Mouse (Mus musculus) hindlimb bud, embryonic 11.5 days (tissue): ENCODE measurements around the gene Clic1.
A peak's percentile ranks its signal among the peaks of the same experiment; 100 is the strongest.

Source experiments
- DNase-seq: peaks from one replicate; pipeline ENCODE4 v3.0.0-alpha.2; 2012; ENCODE audit warnings: low read depth, low spot score; ENCODE audit errors: extremely low spot score

Gene Clic1

DNA sequence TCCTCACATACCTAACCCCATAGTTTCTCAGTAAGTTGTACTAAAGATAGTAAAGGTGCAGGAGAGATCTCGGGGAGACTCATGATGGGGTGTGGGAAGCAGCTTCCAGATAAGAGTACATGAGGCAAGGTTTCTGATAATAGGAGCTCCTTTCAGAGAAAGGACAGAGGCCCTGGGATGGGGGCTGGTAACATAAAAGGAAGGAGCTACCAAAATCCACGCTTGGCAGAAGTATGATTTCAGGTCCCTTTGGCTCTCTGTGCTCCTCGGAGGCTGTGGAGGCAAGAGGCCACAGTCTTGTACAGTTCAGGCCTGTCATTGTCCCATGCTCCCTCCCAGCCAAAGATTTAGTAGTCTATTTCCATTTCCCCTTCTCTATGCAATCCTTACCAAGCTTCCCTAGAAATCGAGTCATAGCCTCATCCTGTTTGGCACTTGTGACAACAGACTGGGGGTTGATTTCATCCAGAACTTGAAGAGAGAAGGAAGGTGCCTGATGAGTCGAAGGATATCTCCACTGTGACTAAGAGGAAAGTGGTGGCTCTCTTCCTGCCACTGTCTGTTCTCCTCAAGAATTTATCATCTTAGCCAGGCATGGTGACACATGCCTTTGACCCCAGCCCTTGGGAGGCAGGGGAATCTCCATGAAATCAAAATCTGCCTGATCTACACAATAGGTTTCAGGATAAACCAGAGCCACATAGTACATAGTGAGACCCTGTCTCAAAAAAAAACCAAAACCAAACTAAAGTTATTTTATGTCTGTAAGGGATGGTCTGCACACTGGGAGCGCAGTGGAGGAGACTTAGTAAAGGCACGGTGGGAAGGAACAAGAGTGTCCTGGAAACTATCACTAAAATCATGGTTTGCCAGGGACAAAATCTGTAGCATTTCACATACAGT lies 4.6 kb upstream of the Clic1 start:
- DNase-seq, result no peak

DNA sequence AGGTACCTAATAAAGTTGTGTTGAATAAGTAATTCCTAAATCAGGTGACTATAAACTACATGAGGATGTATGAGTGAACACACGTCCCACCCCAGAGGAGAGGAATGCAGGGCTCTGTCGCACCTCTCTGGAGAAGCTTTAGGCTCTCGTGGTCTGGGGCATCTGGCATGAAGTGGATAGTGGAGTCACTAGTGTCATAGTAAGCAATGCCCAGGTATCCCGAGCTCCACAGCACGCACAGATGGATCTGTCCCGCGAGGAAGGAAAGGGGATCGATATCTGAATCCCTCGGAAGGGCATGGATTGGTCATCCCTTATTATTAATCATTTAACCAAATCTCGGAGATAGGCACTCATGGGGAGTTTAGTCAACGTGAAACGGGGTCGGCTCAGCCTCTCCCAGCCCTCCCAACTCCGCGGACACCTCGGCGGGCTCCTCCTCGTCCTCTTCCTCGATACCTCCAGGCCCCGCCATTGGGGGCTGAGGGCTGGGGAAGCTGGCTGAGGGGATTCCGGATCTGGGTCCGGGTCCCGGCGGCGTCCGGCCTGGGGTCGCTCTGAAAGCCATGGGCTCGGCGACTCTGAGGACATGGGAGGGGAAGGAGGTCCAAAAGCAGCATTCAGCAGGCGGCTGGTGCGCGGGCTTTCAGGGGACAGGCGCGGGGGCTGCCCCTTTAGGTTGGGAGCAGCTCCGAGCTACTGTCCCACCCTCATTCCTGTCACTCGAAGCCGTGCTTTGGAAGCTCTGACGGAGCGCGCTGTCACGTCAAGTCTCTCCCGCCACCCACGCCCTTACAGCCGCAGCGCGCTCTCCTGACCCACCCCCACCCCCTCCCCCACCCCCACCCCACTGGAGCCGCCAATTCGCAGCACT lies 3.7 kb upstream of the Clic1 start:
- no peak for DNase-seq

DNA sequence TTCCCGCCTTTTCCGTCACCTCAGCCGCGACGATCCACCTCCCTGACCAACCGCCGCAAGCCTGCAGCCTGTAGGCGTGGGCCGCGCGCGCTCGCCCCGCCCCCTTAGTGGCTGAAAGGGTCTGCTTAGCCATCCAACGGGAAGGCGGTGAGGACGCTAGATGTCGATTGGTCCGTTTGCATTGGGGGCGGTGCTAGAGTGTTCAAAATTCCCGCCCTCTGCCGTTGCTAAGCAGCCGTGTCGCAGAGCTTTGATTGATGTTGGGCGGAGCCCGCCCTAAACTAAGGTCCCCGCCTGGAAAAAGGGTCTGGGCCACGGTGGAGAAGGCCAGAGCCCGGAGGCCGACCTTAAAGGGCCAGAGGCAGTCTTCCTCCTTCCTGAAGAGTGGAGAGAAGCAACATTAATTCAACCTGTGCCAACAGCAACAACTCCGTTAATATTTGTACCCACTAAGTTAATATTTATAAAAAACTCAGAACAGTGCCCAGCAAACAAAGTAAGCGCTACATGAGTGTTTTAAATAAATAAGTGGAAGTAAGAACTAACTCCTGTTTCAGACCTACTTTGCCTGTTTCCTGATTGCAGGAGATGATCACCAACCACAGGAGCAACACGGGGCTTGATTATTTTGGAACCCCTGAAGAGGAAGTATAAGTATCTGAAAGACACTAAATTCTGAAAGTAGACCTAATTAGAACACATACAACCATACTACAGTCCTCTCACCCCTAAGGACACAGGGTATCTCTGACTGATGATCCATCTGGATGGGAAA lies 2.9 kb upstream of the Clic1 start, which contains the start of gene Msh5:
Gene Msh5 (minus strand): TSS at position 65 of the 775 bp plus-strand sequence.
- DNase-seq, result peak; percentile 99

DNA sequence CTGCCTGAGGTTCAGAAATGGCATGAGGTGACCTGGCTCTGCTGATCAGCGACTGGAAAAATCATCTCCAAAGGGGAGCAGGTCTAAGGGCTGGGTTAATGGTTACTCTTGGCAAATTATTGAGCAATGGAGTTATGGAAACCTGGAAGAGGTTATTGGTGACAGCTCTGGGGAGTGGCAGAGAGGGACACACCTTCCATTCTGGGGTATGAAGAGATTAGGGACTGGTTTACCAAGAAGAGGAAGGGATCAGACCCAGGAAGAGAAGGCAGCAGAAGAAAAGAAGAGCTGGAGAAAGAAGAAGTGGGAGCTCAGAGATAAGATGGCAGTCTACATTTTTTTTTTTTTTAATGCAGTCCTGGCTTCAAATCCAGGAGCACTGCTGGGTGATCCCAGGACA lies 2.1 kb upstream of the Clic1 start:
- DNase-seq, result no peak

DNA sequence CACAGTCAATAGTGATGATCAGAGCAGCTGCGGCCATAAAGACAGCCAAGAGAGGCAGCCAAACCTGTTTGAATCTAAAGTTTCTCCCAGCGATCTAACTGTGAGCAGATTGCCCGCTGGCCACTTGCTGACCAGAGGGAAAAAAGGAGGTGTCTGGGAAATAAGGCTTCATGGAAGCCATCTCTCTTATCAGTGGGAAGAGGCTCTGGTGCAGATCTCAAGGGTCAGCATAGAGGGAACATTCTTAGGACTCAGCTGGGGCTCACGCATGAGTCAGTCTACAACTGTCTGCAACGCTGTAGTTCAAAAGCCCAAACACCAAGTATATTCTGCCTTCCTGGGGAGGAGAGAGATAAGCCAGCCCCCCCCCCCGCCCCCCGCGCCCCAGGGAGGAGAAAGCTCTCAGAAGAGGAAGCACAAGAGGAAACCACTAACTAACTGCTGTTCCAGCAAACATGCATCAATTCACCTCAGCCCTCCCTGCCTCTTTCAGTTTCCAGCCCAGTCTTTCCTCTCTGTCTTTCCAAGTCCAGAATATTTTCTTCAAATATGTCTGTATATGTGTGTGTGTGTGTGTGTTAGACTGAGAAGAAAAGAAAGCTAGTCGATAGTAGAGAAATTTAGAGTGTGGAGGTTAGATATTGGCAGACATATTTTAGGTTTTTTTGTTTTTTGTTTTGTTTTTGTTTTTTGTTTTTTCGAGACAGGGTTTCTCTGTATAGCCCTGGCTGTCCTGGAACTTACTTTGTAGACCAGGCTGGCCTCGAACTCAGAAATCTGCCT lies 1.4 kb upstream of the Clic1 start:
- no peak for DNase-seq

DNA sequence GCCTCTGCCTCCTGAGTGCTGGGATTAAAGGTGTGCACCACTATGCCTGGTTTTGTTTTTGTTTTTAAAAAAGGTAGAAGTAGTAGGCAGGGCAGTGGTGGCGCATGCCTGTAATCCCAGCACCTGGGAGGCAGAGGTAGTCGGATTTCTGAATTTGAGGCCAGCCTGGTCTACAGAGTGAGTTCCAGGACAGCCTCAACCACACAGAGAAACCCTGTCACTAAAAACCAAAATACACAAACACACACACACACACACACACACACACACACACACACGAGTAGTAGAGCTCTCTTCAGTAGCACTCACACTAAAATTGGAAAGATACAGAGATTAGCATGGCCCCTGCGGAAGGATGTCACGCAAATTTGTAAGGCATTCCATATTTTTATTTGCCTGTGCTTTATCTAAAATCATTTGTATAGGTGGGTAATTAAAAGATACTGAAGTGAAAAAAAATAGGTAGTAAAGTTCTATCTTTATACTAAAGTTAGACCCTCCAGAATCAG lies 780 bp upstream of the Clic1 start:
- no peak for DNase-seq

DNA sequence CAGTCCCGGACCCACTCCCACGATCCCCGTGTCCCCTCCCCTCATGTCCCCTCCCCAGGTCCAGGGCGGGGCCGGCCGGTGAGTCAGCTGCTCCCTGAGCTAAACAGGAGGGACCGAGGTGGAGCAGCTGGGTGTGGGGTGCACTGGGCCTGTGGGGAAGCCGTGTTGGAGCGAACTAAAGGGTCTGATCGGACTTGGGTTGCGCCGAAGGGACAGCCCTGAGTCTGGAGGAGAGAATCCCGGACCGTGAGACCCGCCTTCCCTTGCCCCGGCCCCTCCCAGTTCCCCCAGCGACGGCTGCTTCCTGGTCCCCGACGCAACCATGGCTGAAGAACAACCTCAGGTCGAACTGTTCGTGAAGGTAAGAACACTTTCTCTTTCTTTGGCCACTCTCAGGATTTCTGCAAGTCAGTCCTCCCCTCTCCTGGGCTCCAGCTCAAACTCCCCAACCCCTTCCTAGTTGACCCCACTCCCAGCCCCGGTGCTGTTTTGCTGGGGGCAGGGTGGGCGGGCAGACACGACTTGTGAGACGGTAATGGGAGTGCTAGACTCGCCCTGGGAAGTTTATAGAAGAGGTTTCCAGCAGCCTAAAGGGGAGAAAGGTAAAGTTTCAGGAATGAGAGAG lies 472 bp downstream of the Clic1 start:
- DNase-seq, result no peak

DNA sequence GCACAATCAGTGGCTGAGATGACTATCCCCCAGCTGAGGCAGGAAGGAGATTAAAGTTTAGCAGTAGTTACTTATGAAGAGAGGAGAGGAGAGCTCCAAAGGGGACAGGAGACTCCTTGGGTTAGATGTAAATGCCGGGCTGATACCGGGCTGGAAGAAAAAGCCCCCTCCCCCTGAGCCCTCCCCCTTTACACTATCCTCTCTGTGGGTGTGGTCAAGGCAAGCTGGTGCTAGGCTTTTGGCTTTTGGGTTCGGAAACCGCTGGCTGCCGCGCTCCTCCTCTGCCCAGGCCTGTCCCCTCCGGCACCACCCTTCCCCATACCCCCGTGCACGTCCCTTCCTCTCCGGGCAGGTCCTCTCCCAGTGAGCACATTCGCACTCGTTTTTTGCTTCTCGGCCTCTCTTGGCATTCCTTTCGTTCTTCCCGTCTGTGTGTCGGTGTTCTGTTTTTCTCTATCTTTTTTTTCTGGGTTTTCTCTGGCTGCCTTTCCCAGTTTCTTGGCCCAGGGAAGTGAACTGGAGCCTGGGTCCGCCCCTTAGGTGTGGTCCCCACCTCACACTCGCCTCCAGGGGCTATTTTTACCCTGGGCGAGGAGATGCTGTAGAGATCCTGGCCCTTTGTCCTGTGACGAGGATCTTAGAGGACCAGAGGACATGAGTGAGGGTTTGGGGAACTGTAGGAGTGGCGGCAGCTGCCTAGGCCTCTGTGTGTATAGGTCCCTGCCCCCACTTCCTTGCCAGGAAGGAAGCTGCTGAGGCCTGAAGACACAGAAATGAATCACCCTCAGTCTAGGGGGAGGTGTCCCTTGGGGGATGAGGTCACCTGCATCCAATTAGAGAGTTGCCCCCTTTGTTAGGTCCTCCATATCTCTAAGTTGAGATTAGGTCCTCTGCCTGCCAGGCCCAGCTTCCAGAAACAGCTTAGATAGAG lies 1.7 kb downstream of the Clic1 start:
- DNase-seq, result no peak

DNA sequence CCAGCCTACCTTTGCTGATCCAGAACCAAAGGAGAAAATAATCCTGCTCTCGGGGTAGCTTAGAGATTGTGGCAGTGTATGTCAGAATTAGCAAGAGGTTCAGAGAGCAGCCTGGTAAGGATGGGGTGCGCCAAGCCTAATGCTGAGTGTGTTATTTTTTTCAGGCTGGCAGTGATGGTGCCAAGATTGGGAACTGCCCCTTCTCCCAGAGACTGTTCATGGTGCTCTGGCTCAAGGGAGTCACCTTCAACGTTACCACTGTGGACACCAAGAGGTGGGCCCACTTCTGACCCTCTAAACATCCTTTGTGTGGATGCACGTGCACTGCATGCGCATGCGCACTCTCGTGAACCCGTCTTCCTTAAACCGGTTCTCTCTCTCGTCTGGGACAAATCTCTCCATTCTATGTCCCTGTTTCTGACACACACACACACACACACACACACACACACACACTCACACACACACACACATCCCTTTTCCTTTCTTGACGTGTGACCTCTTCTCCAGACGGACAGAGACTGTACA lies 2.6 kb downstream of the Clic1 start:
- DNase-seq, result no peak

DNA sequence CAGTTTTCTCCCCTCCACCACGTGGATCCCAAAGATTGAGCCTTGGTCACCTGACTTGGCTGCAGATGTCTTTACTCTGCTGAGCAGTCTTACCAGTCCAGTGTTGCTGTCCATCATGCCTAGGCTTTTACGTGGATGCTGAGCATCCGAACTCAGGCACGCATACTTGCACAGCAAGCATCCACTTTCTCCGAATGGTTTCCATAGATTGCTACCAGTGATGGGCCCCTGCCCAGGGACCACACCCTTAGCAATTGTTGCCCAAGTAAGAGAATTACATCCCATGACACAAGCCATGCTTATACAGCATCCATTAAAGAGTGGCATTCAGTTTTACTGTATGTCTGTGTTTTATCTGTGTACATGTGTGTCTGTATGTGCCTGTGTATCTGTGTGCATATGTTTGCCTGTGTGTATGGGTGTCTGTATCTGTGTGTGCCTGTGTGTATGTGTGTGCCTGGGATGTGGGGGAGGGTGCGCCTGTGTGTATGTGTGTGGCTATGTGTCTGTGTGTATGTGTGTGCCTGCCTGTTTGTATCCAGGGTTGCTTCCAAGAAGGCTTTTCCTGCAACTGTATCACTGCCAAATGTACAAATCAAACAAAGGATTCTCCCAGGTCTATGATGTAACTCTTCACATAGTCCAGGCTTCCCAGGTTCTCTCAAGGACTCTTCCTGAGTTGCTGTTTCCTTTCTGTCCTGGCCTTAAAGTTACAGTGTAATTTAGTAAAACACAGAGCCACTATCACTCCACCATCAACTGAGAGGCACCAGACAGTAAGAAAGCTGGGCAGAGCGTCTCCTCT lies 6.1 kb downstream of the Clic1 start:
- no peak for DNase-seq

DNA sequence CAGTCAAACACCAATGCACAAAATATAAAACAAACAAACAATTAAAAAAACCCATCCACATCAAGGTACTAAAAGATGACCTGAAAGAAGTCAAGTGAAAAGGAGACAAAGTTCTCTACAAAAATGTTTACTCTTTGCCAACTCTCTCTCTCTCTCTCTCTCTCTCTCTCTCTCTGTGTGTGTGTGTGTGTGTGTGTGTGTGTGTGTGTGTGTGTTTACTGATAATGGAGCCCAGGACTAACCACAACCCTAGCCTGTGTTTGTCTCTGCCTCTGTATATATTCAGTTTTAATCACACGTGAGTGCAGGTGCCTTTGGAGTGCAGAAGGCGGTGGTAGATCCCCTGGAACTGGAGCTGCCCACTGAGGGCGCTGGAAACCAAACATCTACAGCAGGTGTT lies 7.3 kb downstream of the Clic1 start:
- no peak for DNase-seq

DNA sequence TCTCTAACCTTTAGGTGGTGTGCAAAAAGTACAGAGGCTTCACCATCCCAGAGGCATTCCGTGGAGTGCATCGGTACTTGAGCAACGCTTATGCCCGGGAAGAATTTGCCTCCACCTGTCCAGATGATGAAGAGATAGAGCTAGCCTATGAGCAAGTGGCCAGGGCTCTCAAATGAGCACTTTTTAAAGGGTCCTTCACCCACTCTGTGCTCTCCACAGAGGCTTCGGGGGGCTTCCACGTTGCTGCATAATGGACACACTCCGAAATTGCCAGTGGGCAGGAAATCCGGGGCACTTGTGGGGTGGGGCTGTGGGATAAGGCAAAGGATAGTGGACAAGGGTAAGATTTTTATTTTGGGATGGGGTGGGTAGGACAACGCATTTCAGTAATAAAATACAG lies 8.6 kb downstream of the Clic1 start:
- DNase-seq, result no peak

DNA sequence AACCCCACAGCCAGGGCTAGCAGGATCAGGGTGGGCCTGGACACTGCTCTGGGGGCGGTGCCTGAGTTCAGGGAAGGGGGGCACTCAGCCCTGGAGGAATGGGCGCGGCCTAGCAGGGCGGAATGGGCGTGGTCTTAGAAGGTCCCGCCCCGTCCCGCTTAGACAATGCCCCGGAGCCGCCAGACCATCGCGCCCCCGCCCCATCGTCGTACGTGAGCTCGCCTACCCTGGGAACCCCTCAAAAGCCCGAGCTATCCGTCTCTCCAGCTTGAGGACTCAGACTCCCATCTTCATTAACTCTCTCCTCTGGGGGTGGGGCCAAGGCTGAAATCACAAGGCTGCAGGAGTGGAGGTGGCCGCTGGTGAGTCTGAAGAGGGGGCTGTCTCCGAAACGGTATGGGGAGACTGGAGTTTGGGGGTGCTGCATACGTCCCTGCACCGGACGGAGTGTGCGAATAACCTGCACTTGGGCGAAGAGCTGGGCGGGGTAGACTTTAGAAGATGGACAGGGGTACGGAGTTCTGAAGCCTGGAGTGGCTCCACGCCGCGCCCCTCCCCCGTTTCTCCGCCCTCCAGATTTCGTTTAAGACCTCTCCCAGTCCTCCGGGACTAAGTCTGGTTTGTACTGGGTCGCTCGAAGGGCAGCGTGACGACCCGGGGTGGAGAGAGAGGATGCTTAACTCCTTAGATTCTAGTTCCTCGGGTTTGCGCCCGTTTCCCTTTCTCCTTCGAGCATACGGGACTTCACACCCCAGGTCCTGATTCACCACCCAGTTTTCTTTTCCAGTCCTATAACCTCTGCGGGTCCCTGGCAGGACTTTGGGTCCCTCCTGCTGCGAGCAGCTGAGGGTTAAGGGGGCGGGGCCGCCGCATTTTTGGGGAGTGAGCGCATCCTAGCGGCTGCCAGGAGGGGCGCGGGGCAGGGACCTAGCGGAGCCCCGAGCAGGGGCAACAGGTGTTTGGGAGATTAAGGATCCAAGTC lies 9.4 kb downstream of the Clic1 start, which contains the start of gene Ddah2:
Gene Ddah2 (plus strand): TSS at position 125 of the 982 bp plus-strand sequence.
- DNase-seq, result peak; percentile 52

DNA sequence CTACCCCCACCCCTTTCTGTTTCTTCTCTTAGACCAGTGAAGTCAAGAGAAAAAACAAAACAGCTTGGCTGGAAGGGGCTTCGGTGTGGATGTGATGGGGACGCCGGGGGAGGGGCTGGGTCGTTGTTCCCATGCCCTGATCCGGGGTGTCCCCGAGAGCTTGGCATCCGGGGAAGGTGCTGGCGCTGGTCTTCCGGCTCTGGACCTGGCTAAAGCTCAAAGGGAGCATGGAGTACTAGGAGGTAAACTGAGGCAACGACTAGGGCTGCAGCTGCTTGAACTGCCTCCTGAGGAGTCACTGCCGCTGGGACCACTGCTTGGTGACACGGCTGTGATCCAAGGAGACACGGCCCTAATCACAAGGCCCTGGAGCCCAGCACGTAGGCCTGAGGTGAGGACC lies 10.3 kb downstream of the Clic1 start:
- no peak for DNase-seq

DNA sequence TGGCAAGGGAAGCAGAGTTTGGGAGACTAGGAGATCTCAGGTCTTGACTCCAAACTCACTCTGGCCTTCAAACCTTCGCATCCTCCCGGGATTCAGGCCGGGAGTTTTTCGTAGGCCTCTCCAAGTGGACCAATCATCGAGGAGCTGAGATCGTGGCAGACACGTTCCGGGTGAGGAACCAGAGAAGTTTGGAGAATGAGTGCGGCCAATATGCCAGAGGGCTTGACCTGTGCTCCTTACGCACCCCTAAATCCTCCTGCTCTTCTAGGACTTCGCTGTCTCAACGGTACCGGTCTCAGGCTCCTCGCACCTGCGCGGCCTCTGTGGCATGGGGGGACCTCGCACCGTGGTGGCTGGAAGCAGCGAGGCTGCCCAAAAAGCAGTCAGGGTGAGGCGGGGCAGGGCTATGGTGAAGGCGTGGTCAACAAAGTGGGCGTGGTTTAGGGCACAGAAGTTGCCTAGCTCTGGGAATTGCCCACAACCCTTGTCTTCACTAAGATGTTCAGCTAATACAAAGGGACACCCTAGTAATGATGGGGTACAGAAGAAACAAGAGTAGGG lies 11.1 kb downstream of the Clic1 start:
- DNase-seq, result no peak

DNA sequence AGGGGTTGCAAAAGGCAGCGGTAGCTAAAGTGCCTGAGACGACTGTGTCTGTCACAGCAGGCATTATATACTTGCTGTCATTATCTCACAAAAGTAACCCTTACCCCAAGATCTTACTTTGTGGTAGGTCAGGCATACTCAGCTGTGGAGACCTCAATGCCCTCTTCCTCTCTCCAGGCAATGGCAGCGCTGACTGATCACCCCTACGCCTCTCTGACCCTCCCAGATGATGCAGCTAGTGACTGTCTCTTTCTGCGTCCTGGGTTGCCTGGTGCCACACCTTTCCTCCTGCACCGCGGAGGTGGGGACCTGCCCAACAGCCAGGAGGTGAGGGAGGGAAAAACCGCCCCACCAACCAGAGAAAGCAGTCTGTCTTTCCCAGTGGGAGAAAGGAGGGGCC lies 11.5 kb downstream of the Clic1 start:
- no peak for DNase-seq
